Comparison of ENCODE assay signal across 21 mouse cellular contexts in genomic region chr10:86174017-86174416, GRCm38 (mm10).
DNase-seq lines count a peak whose midpoint lies in the region; ATAC-seq and TF ChIP-seq lines count a peak whose summit lies in the region.
"Had no signal": no experiment of that assay in that cellular context is flagged by ENCODE, and none has a peak within 500 bp of the region (broad histone marks: within the 10 kb centered on the region; RNA-seq: fewer than 3 reads in every experiment).

No protein-coding gene starts in this region.

- no peaks in the 10 kb centered on the region for H3K36me3 ChIP-seq in lung, postnatal 0 days (ENCODE audit: insufficient read depth, low read length)
- H3K36me3 ChIP-seq: embryonic facial prominence, embryonic 12.5 days; forebrain, embryonic 12.5 days; heart, embryonic 12.5 days; hindbrain, embryonic 12.5 days had no signal

- DNase-seq in lung, postnatal 0 days (ENCODE audit: low spot score) = peak; percentile 41
- DNase-seq in lung, adult 18-20 months = no peak
- no peak for DNase-seq in kidney, postnatal 10 days
- DNase-seq in heart, adult 8-10 months (ENCODE audit: low spot score) = no peak
- no peak for DNase-seq in adrenal gland, adult 2 months
- DNase-seq: adrenal gland, postnatal 10 days; cerebellum, adult 18-20 months; cerebellum, postnatal 10 days; forebrain, postnatal 0 days; gastrocnemius, postnatal 10 days; heart, adult 2 months; heart, postnatal 36 days had no signal

- no peak overlapping the region for H3K9ac ChIP-seq in lung, postnatal 0 days (replicated peaks; ENCODE audit: low read depth)
- H3K9ac ChIP-seq: embryonic facial prominence, embryonic 12.5 days; forebrain, embryonic 12.5 days; forebrain, postnatal 0 days; heart, embryonic 12.5 days; hindbrain, embryonic 12.5 days had no signal

- no peak overlapping the region for H3K4me2 ChIP-seq in lung, postnatal 0 days (replicated peaks; ENCODE audit: low read depth, low read length)
- H3K4me2 ChIP-seq: embryonic facial prominence, embryonic 12.5 days; forebrain, embryonic 12.5 days; heart, embryonic 12.5 days; hindbrain, embryonic 12.5 days had no signal

- no peak for ATAC-seq in lung, postnatal 0 days
- peak; percentile 36; the same call in 1 of the 2 replicates for ATAC-seq in common myeloid progenitor, adult 5-6 weeks (replicated peaks; ENCODE audit: low read depth, poor library complexity, severe bottlenecking)
- ATAC-seq in hematopoietic stem cell, adult 5-6 weeks (replicated peaks in 1 of 2; ENCODE audit: insufficient read depth in 1 of 2, low FRiP score in 2 of 2, low TSS enrichment in 1 of 2, low read depth in 1 of 2, poor library complexity in 2 of 2, severe bottlenecking in 2 of 2) = peak; percentile 32 to 65; a peak in 2 of 4 replicates
- ATAC-seq: forebrain, postnatal 0 days; hindbrain, embryonic 16.5 days; inflammation-experienced regulatory T-cells, adult 6 months; intestine, postnatal 0 days had no signal

- no peaks in the 10 kb centered on the region for H3K9me3 ChIP-seq in lung, postnatal 0 days (ENCODE audit: low read length)
- H3K9me3 ChIP-seq: embryonic facial prominence, embryonic 12.5 days; forebrain, embryonic 12.5 days; heart, embryonic 12.5 days; hindbrain, embryonic 12.5 days had no signal

- TF ChIP-seq CTCF in lung, postnatal 0 days (IDR thresholded peaks at IDR 0.05) = no peak

- H3K4me3 ChIP-seq in lung, postnatal 0 days (ENCODE audit: low read depth, low read length) = no peak overlapping the region
- H3K4me3 ChIP-seq: embryonic facial prominence, embryonic 12.5 days; forebrain, embryonic 12.5 days; heart, adult 2 months; heart, embryonic 12.5 days; hindbrain, embryonic 12.5 days had no signal

- no peaks in the 10 kb centered on the region for H3K27me3 ChIP-seq in lung, postnatal 0 days (replicated peaks; ENCODE audit: insufficient read depth, low read length)
- H3K27me3 ChIP-seq: embryonic facial prominence, embryonic 12.5 days; forebrain, embryonic 12.5 days; heart, embryonic 12.5 days; hindbrain, embryonic 12.5 days had no signal

- H3K4me1 ChIP-seq in lung, postnatal 0 days (ENCODE audit: insufficient read depth, low read depth, low read length) = no peaks in the 10 kb centered on the region
- H3K4me1 ChIP-seq: embryonic facial prominence, embryonic 12.5 days; forebrain, embryonic 12.5 days; heart, embryonic 12.5 days; hindbrain, embryonic 12.5 days had no signal

- no peak for TF ChIP-seq EP300 in lung, postnatal 0 days (IDR thresholded peaks at IDR 0.05)

- no peak overlapping the region for H3K27ac ChIP-seq in lung, postnatal 0 days (ENCODE audit: low read length)
- H3K27ac ChIP-seq: embryonic facial prominence, embryonic 12.5 days; forebrain, embryonic 12.5 days; heart, adult 2 months; hindbrain, embryonic 12.5 days had no signal

- WGBS in lung, postnatal 0 days = 55% methylated on average over 6 of the region's 6 CpGs
